Mouse (Mus musculus): ENCODE data around the gene Mrpl51.

DNA sequence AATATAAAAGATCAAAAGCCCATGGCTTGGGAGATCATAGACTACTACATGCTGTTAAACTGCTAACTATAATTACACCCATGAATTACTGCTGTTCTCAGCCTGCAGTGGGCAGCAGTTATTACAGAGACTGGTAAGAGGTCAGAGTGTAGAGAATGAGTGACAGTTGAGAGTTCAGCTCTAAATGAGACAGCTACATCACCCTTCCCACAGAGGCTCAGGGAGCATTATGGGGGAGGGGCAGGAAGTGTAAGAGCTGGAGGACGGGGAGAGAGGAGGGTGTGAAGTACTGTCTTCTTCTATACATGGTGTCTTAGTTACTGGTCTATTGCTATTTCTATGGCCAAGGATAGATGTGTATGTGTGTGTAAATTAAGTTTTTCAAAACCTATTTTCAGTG, 53.0 kb downstream of the Mrpl51 start:
- TF ChIP-seq CTCF (IDR thresholded peaks at IDR 0.05; ENCODE audit: control insufficient read depth, insufficient read depth, insufficient read length): no peak
- TF ChIP-seq CEBPB (IDR thresholded peaks at IDR 0.05; ENCODE audit: low read depth): no peak
- TF ChIP-seq MAX (IDR thresholded peaks at IDR 0.05): no peak
